Mouse (Mus musculus): ENCODE measurements at regions not wholly inside any gene's neighbourhood (a gene's known extent, or its start where the extent isn't known, plus 50 kb on each side); places are given as distances from the start of the nearest gene placed in this dataset.

DNA sequence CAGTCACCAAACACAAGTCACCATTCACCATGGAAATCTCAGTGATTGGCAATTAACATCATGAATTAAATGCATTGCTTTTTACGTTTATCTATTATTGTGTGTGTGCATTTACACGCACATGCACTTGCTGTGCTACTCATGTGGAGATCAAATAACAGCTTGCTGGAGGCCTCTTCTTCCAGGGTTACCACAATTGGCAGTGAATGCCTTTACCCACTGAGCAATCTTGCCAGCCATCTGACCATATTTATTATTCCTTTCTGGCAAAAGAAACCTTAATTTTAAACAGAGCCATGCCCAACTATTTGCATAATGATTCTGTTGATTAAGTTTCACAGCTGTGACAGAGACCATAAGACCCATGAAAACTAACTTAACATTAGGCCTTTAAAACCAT lies 494.5 kb upstream of the 4930412O13Rik start:
- H3K79me2 ChIP-seq (replicated peaks; ENCODE audit: control insufficient read depth, insufficient read depth, low read length), result no peaks in the 10 kb centered on the region
- H3K36me3 ChIP-seq (ENCODE audit: control insufficient read depth, insufficient read depth, low read length), result no peaks in the 10 kb centered on the region
- no peak overlapping the region for H3K9ac ChIP-seq (ENCODE audit: low read depth, low read length)
- TF ChIP-seq EP300 (IDR thresholded peaks at IDR 0.05; ENCODE audit: insufficient read depth, low read depth, low read length), result no peak
- no peak for TF ChIP-seq CTCF (IDR thresholded peaks at IDR 0.05)
- TF ChIP-seq POLR2A (IDR thresholded peaks at IDR 0.05; ENCODE audit: insufficient read depth, low read depth, low read length), result no peak
- WGBS, result 88% methylated on average over 2 of the region's 2 CpGs
- H3K27ac ChIP-seq, result no peak overlapping the region
- no peak overlapping the region for H3K4me3 ChIP-seq
- H3K4me1 ChIP-seq (ENCODE audit: control insufficient read depth, insufficient read depth, low read length), result no peaks in the 10 kb centered on the region
- intact Hi-C loops (cut with DNase I), result no loop called here
- DNase-seq, result no peak
- no peaks in the 10 kb centered on the region for H3K27me3 ChIP-seq (ENCODE audit: control insufficient read depth, insufficient read depth, low read length)

DNA sequence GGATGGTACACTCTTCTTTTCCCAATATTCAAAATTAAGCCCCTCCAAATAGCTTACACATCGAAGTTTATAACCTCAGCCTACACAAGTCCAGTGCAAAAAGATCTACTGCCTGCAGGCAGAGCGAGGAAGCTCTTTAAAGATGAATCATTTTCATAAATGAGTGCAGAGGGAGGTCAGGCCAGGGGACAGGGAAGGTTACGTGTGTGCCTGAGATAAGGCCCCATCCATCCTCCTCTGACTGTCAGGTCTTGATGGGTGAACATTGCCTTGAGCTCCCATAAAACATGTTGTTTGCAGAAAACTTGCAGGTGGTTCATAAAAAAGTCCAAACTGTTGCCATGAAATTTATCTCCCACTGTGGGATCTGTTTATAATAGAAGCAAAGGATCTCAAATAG lies 493.0 kb upstream of the 4930412O13Rik start:
- 68% methylated on average over 3 of the region's 3 CpGs for WGBS
- DNase-seq, result no peak
- H3K4me1 ChIP-seq (ENCODE audit: control insufficient read depth, insufficient read depth, low read length), result no peaks in the 10 kb centered on the region
- H3K27me3 ChIP-seq (ENCODE audit: control insufficient read depth, insufficient read depth, low read length), result no peaks in the 10 kb centered on the region
- no peak overlapping the region for H3K9ac ChIP-seq (ENCODE audit: low read depth, low read length)
- H3K4me3 ChIP-seq, result no peak overlapping the region
- H3K79me2 ChIP-seq (replicated peaks; ENCODE audit: control insufficient read depth, insufficient read depth, low read length), result no peaks in the 10 kb centered on the region
- intact Hi-C loops (cut with DNase I), result no loop called here
- no peak for TF ChIP-seq CTCF (IDR thresholded peaks at IDR 0.05)
- no peak for TF ChIP-seq EP300 (IDR thresholded peaks at IDR 0.05; ENCODE audit: insufficient read depth, low read depth, low read length)
- TF ChIP-seq POLR2A (IDR thresholded peaks at IDR 0.05; ENCODE audit: insufficient read depth, low read depth, low read length), result no peak
- no peaks in the 10 kb centered on the region for H3K36me3 ChIP-seq (ENCODE audit: control insufficient read depth, insufficient read depth, low read length)
- H3K27ac ChIP-seq, result no peak overlapping the region

DNA sequence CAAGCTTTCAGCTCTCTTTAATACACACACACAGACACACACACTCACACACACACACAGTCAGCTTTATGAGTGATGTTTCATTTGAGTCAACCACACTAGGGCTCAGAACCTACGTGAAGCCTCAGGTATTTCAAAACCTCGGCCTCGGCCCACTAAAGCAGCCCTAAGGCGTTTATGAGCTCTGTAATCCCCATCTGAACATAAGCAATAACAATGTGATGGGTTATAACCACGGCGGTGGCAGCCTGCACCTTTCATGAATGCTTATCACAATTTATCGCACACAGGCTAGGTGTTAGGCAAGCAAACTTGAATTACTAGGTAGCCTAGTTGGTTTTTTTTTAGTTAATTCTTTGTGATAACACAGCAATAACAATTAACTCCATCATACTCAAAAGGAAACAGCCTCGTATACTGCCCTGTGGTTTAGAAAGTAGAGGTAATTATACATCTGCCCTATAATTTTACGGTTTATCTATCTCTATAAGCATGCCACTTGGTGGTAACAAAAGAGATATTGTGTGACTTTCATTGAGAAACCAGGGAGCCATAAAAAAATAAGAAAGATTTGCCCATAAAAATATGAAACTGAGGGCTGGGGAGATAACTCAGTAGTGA lies 485.6 kb upstream of the 4930412O13Rik start:
- 79% methylated on average over 9 of the region's 9 CpGs for WGBS
- no peak for DNase-seq
- Histone ChIP-seq H3K27me3 (ENCODE audit: control insufficient read depth, insufficient read depth, low read length) (no peaks in the 10 kb centered on the region), H3K36me3 (ENCODE audit: control insufficient read depth, insufficient read depth, low read length) (no peaks in the 10 kb centered on the region), H3K4me3 (no peak overlapping the region), H3K27ac (no peak overlapping the region), H3K4me1 (ENCODE audit: control insufficient read depth, insufficient read depth, low read length) (no peaks in the 10 kb centered on the region), H3K79me2 (replicated peaks; ENCODE audit: control insufficient read depth, insufficient read depth, low read length) (no peaks in the 10 kb centered on the region), H3K9ac (ENCODE audit: low read depth, low read length) (no peak overlapping the region)
- intact Hi-C loops (cut with DNase I), result no loop called here
- TF ChIP-seq CTCF (IDR thresholded peaks at IDR 0.05) (no peak), POLR2A (IDR thresholded peaks at IDR 0.05; ENCODE audit: insufficient read depth, low read depth, low read length) (no peak), EP300 (IDR thresholded peaks at IDR 0.05; ENCODE audit: insufficient read depth, low read depth, low read length) (no peak)

DNA sequence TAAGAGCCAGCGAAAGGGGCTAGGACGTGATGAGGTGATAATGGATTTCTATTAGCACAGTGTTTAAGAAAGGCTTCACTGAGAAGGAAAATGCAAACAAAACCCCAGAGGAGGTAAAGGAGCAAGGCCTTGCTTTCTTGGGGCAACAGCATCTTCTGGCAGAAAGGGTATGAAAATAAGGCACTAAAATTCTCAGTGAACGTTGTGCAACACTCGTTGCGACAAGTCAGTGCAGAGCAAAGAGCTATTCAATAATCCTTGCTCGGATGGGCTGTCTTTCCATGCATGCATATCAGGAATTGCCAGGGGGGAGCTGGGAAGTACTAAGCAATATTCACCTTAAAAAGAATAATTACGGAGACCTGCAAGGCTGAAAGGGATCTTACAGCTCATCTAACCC lies 479.6 kb upstream of the 4930412O13Rik start:
- Histone ChIP-seq H3K4me3 (no peak overlapping the region), H3K36me3 (ENCODE audit: control insufficient read depth, insufficient read depth, low read length) (no peaks in the 10 kb centered on the region), H3K27me3 (ENCODE audit: control insufficient read depth, insufficient read depth, low read length) (no peaks in the 10 kb centered on the region), H3K79me2 (replicated peaks; ENCODE audit: control insufficient read depth, insufficient read depth, low read length) (no peaks in the 10 kb centered on the region), H3K9ac (ENCODE audit: low read depth, low read length) (no peak overlapping the region), H3K27ac (no peak overlapping the region), H3K4me1 (ENCODE audit: control insufficient read depth, insufficient read depth, low read length) (no peaks in the 10 kb centered on the region)
- TF ChIP-seq POLR2A (IDR thresholded peaks at IDR 0.05; ENCODE audit: insufficient read depth, low read depth, low read length), result no peak
- TF ChIP-seq CTCF (IDR thresholded peaks at IDR 0.05), result no peak
- TF ChIP-seq EP300 (IDR thresholded peaks at IDR 0.05; ENCODE audit: insufficient read depth, low read depth, low read length), result no peak
- no peak for DNase-seq
- 85% methylated on average over 7 of the region's 7 CpGs for WGBS
- intact Hi-C loops (cut with DNase I), result no loop called here

DNA sequence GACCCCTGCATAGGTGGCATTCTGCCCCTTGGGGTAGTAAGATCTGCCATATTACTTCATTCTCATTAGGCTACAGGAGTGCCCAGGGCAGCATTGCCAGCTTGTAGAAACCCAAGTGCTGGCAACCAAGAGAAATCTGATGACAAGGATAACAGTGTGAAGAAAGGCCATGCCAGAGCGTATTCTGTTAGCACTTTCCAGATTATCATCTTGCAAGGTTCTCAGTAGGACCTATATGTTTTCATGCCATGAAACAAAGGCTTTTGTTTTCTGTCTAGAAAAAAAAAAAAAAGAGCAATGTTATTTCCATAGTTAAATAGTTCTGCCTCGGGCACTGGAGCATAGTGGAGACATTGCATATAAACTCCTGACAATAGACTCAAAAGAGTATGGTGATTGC lies 478.8 kb upstream of the 4930412O13Rik start:
- TF ChIP-seq CTCF (IDR thresholded peaks at IDR 0.05), result no peak
- no peak for TF ChIP-seq EP300 (IDR thresholded peaks at IDR 0.05; ENCODE audit: insufficient read depth, low read depth, low read length)
- TF ChIP-seq POLR2A (IDR thresholded peaks at IDR 0.05; ENCODE audit: insufficient read depth, low read depth, low read length), result no peak
- H3K27ac ChIP-seq, result no peak overlapping the region
- intact Hi-C loops (cut with DNase I), result no loop called here
- no peak overlapping the region for H3K9ac ChIP-seq (ENCODE audit: low read depth, low read length)
- H3K27me3 ChIP-seq (ENCODE audit: control insufficient read depth, insufficient read depth, low read length), result no peaks in the 10 kb centered on the region
- H3K4me1 ChIP-seq (ENCODE audit: control insufficient read depth, insufficient read depth, low read length), result no peaks in the 10 kb centered on the region
- no peaks in the 10 kb centered on the region for H3K36me3 ChIP-seq (ENCODE audit: control insufficient read depth, insufficient read depth, low read length)
- WGBS, result 55% methylated on average over 2 of the region's 2 CpGs
- H3K4me3 ChIP-seq, result no peak overlapping the region
- DNase-seq, result no peak
- no peaks in the 10 kb centered on the region for H3K79me2 ChIP-seq (replicated peaks; ENCODE audit: control insufficient read depth, insufficient read depth, low read length)

DNA sequence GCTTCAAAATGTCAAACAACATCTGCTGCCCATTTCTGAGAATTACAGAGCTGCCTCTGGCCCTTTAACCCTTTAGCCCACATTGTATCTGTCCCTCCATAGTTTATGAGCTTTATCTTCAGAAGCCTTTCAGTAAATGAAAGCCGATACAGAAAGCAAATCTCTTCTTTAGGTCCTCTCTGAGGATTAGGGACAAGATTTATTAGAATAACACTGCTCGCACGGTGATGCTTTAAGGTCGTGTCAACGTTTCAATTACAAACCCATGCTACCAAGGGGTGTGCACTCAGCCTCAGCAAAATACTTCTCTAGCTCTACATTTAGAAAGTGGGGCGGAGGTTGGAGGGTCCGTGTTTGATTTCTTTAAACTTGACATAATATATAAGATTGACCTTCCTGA lies 472.0 kb upstream of the 4930412O13Rik start:
- intact Hi-C loops (cut with DNase I), result no loop called here
- WGBS, result 80% methylated on average over 7 of the region's 7 CpGs

More for the DNA sequence above, 472.0 kb upstream of the 4930412O13Rik start:
- no peak for DNase-seq
- Histone ChIP-seq H3K27me3 (ENCODE audit: control insufficient read depth, insufficient read depth, low read length) (no peaks in the 10 kb centered on the region), H3K9ac (ENCODE audit: low read depth, low read length) (no peak overlapping the region), H3K27ac (no peak overlapping the region), H3K4me3 (no peak overlapping the region), H3K4me1 (ENCODE audit: control insufficient read depth, insufficient read depth, low read length) (no peaks in the 10 kb centered on the region), H3K36me3 (ENCODE audit: control insufficient read depth, insufficient read depth, low read length) (no peaks in the 10 kb centered on the region), H3K79me2 (replicated peaks; ENCODE audit: control insufficient read depth, insufficient read depth, low read length) (no peaks in the 10 kb centered on the region)
- TF ChIP-seq CTCF (IDR thresholded peaks at IDR 0.05) (no peak), EP300 (IDR thresholded peaks at IDR 0.05; ENCODE audit: insufficient read depth, low read depth, low read length) (no peak), POLR2A (IDR thresholded peaks at IDR 0.05; ENCODE audit: insufficient read depth, low read depth, low read length) (no peak)

All from heart, adult 2 months (tissue).